15 mouse cellular contexts compared by ENCODE assay signal in the genomic region with DNA sequence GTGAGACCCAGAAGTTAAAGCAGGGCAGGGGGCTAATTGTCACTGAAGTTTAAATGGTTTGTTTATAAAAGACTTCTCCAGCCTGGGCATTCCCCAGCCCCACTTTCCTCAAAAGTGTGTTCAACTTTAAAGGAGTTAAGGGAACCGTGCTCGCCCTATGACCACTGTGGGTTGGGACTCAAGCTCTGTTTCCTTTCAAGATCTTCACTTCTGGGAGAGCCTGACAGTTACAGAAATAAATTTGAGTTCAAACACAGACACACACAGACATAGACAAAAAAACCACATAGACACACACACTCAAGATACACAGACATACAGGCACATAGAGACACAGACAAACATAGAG.
DNase-seq lines count a peak whose midpoint lies in the region; ATAC-seq lines count a peak whose summit lies in the region.
"Had no signal": no experiment of that assay in that cellular context is flagged by ENCODE, and none has a peak within 500 bp of the region (broad histone marks: within the 10 kb centered on the region; RNA-seq: fewer than 3 reads in every experiment).

No protein-coding gene starts in this region.

- H3K9me3 ChIP-seq in heart, embryonic 13.5 days, result no peaks in the 10 kb centered on the region
- H3K9me3 ChIP-seq in lung, embryonic 15.5 days, result no peaks in the 10 kb centered on the region
- no peaks in the 10 kb centered on the region for H3K9me3 ChIP-seq in intestine, embryonic 16.5 days (ENCODE audit: control insufficient read depth, low read length)
- H3K9me3 ChIP-seq in stomach, embryonic 15.5 days, result no peaks in the 10 kb centered on the region
- H3K9me3 ChIP-seq in forebrain, embryonic 12.5 days, result no peaks in the 10 kb centered on the region
- H3K9me3 ChIP-seq: forebrain, embryonic 10.5 days; G1E; neural tube, embryonic 15.5 days had no signal

- no peaks in the 10 kb centered on the region for H3K36me3 ChIP-seq in heart, embryonic 13.5 days
- no peaks in the 10 kb centered on the region for H3K36me3 ChIP-seq in lung, embryonic 15.5 days
- H3K36me3 ChIP-seq in intestine, embryonic 16.5 days (ENCODE audit: control insufficient read depth, insufficient read depth, low read length), result no peaks in the 10 kb centered on the region
- no peaks in the 10 kb centered on the region for H3K36me3 ChIP-seq in stomach, embryonic 15.5 days
- H3K36me3 ChIP-seq in forebrain, embryonic 12.5 days (replicated peaks), result no peaks in the 10 kb centered on the region
- H3K36me3 ChIP-seq: forebrain, embryonic 10.5 days; G1E; neural tube, embryonic 15.5 days had no signal

- no peaks in the 10 kb centered on the region for H3K27me3 ChIP-seq in heart, embryonic 13.5 days (replicated peaks)
- H3K27me3 ChIP-seq in lung, embryonic 15.5 days, result no peaks in the 10 kb centered on the region
- no peaks in the 10 kb centered on the region for H3K27me3 ChIP-seq in intestine, embryonic 16.5 days (replicated peaks; ENCODE audit: control insufficient read depth, insufficient read depth, low read length)
- no peaks in the 10 kb centered on the region for H3K27me3 ChIP-seq in stomach, embryonic 15.5 days (replicated peaks)
- no peaks in the 10 kb centered on the region for H3K27me3 ChIP-seq in forebrain, embryonic 12.5 days
- H3K27me3 ChIP-seq: neural tube, embryonic 15.5 days had no signal

- no peak overlapping the region for H3K4me3 ChIP-seq in heart, embryonic 13.5 days
- no peak overlapping the region for H3K4me3 ChIP-seq in lung, embryonic 15.5 days
- no peak overlapping the region for H3K4me3 ChIP-seq in intestine, embryonic 16.5 days (ENCODE audit: low read length)
- H3K4me3 ChIP-seq in stomach, embryonic 15.5 days (replicated peaks), result no peak overlapping the region
- no peak overlapping the region for H3K4me3 ChIP-seq in forebrain, embryonic 12.5 days (replicated peaks)
- H3K4me3 ChIP-seq: forebrain, embryonic 10.5 days; neural tube, embryonic 15.5 days had no signal

- DNase-seq in heart, adult 11 months, result no peak
- no peak for DNase-seq in lung, postnatal 25 days (ENCODE audit: low spot score)
- no peak for DNase-seq in T-cell, adult 2 months (ENCODE audit: low spot score)
- DNase-seq: cerebellum, adult 11-12 months; layer of hippocampus, adult 9-11 months; right cerebral cortex, adult 18-20 months; thymus, postnatal 36 days had no signal

- no peak overlapping the region for H3K9ac ChIP-seq in heart, embryonic 13.5 days
- no peak overlapping the region for H3K9ac ChIP-seq in lung, embryonic 15.5 days
- no peak overlapping the region for H3K9ac ChIP-seq in intestine, embryonic 16.5 days (ENCODE audit: low read depth, low read length)
- H3K9ac ChIP-seq in stomach, embryonic 15.5 days, result no peak overlapping the region
- no peak overlapping the region for H3K9ac ChIP-seq in forebrain, embryonic 12.5 days
- H3K9ac ChIP-seq: neural tube, embryonic 15.5 days had no signal

- WGBS in heart, embryonic 13.5 days, result 46% methylated on average over 2 of the region's 2 CpGs
- 57% methylated on average over 2 of the region's 2 CpGs for WGBS in lung, embryonic 15.5 days
- WGBS in intestine, embryonic 16.5 days, result 46% methylated on average over 2 of the region's 2 CpGs
- WGBS in stomach, embryonic 15.5 days, result 36% methylated on average over 2 of the region's 2 CpGs
- WGBS in forebrain, embryonic 12.5 days, result 70% methylated on average over 2 of the region's 2 CpGs

- H3K4me2 ChIP-seq in heart, embryonic 13.5 days, result no peak overlapping the region
- H3K4me2 ChIP-seq in lung, embryonic 15.5 days, result no peak overlapping the region
- no peak overlapping the region; the same call in 1 of the 2 replicates for H3K4me2 ChIP-seq in intestine, embryonic 16.5 days (ENCODE audit: low read depth, low read length)
- no peak overlapping the region for H3K4me2 ChIP-seq in stomach, embryonic 15.5 days
- no peak overlapping the region for H3K4me2 ChIP-seq in forebrain, embryonic 12.5 days
- H3K4me2 ChIP-seq: neural tube, embryonic 15.5 days had no signal

- H3K27ac ChIP-seq in heart, embryonic 13.5 days (replicated peaks), result peak overlapping the region; percentile 82
- H3K27ac ChIP-seq in lung, embryonic 15.5 days, result peak overlapping the region; percentile 58; the same call in 1 of the 2 replicates
- peak overlapping the region; percentile 79 for H3K27ac ChIP-seq in intestine, embryonic 16.5 days (ENCODE audit: low read length)
- peak overlapping the region; percentile 78 for H3K27ac ChIP-seq in stomach, embryonic 15.5 days
- H3K27ac ChIP-seq in forebrain, embryonic 12.5 days, result no peak overlapping the region
- H3K27ac ChIP-seq: forebrain, embryonic 10.5 days; neural tube, embryonic 15.5 days had no signal

- peaks cover 39% of the 10 kb centered on the region for H3K4me1 ChIP-seq in heart, embryonic 13.5 days
- peaks cover 13% of the 10 kb centered on the region; the same call in 1 of the 2 replicates for H3K4me1 ChIP-seq in lung, embryonic 15.5 days
- H3K4me1 ChIP-seq in intestine, embryonic 16.5 days (ENCODE audit: control insufficient read depth, insufficient read depth, low read length), result 0 out of 2 replicates have a peak, but pooled peaks cover 2% of the 10 kb centered on the region
- 0 out of 2 replicates have a peak, but pooled peaks cover 2% of the 10 kb centered on the region for H3K4me1 ChIP-seq in stomach, embryonic 15.5 days
- peaks cover 9% of the 10 kb centered on the region for H3K4me1 ChIP-seq in forebrain, embryonic 12.5 days

- ATAC-seq in heart, embryonic 13.5 days (ENCODE audit: extremely low read depth, insufficient number of reproducible peaks, low FRiP score, low TSS enrichment), result no peak
- no peak for ATAC-seq in lung, embryonic 15.5 days (ENCODE audit: borderline replicate concordance, extremely low read depth, low FRiP score, low TSS enrichment)
- ATAC-seq in intestine, embryonic 16.5 days, result peak; percentile 62
- ATAC-seq in stomach, embryonic 15.5 days (ENCODE audit: insufficient read depth, low FRiP score, low read depth), result no peak
- ATAC-seq in forebrain, embryonic 12.5 days (ENCODE audit: low FRiP score), result no peak
